Mouse (Mus musculus) midbrain, postnatal 0 days (tissue): ENCODE results near the gene Rhoh. TPM values are rescaled to one million over a fixed set of nuclear protein-coding genes. Genes with fewer than 3 reads are reported as not detected.
A peak's percentile ranks its signal among the peaks of the same experiment; 100 is the strongest.

ENCODE experiments used
- ATAC-seq: fragments of 200-750 bp; cut with Nextera tagmentation; 2 replicates; pipeline ENCODE4 v1.8.0; 2017; ENCODE audit warnings: moderate number of reproducible peaks, mild to moderate bottlenecking, moderate TSS enrichment, moderate library complexity; ENCODE audit not compliant: low FRiP score
- DNase-seq: peaks from one replicate; pipeline ENCODE4 v3.0.0-alpha.2; 2015; ENCODE audit warnings: low spot score
- H3K27ac ChIP-seq: fragments of 300-500 bp; sonication (generic); 2 replicates; pipeline ENCODE4 v1.5.1; 2014; ENCODE audit warnings: low read depth, mild to moderate bottlenecking, low read length, mixed read lengths
- H3K27me3 ChIP-seq: fragments of 300-500 bp; sonication (generic); 2 replicates; pipeline ENCODE4 v1.6.1; 2014; ENCODE audit warnings: low read length, control low read depth, mixed read lengths; ENCODE audit not compliant: insufficient read depth
- H3K36me3 ChIP-seq: fragments of 300-500 bp; sonication (generic); 2 replicates; pipeline ENCODE4 v1.6.1; 2014; ENCODE audit warnings: low read length, control low read depth, mixed read lengths; ENCODE audit not compliant: insufficient read depth
- H3K4me1 ChIP-seq: fragments of 300-500 bp; sonication (generic); 2 replicates; pipeline ENCODE4 v1.6.1; 2014; ENCODE audit warnings: mild to moderate bottlenecking, control low read depth, antibody characterized with exemption, low read length, mixed read lengths; ENCODE audit not compliant: insufficient read depth
- H3K4me2 ChIP-seq: fragments of 300-500 bp; sonication (generic); 2 replicates; pipeline ENCODE4 v1.6.1; 2014; ENCODE audit warnings: low read depth, mild to moderate bottlenecking, low read length, mixed read lengths; ENCODE audit not compliant: poor library complexity, severe bottlenecking
- H3K4me3 ChIP-seq: fragments of 300-500 bp; sonication (generic); 2 replicates; pipeline ENCODE4 v1.5.1; 2014; ENCODE audit warnings: low read depth, mild to moderate bottlenecking, low read length, moderate library complexity
- H3K9ac ChIP-seq: fragments of 300-500 bp; sonication (generic); replicated peaks from 2 replicates; pipeline ENCODE4 v1.6.1; 2014; ENCODE audit warnings: mild to moderate bottlenecking, low read length, moderate library complexity, mixed read lengths; ENCODE audit not compliant: poor library complexity, severe bottlenecking
- H3K9me3 ChIP-seq: fragments of 300-500 bp; sonication (generic); 2 replicates; pipeline ENCODE4 v1.6.1; 2016; ENCODE audit warnings: low read length, control low read depth
- CTCF ChIP-seq: IDR thresholded peaks from 2 replicates; pipeline ENCODE4 v1.5.1; 2016; ENCODE audit warnings: antibody characterized with exemption, mild to moderate bottlenecking
- whole genome bisulfite sequencing: fragments of 180-500 bp; shearing (Covaris S2); extraction: QIAGEN DNeasy Blood & Tissue Kit; methylation state at CpG from one replicate; pipeline ENCODE4 v1.1.7; 2014; 5-methylcytosine and 5-hydroxymethylcytosine counted together
- polyA plus RNA-seq: library from polyadenylated mRNA; unstranded; fragments of >200 nt; fragmentation: Nextera tagmentation; extraction: Ambion mirVana; gene quantifications from 2 replicates; pipeline ENCODE4 v1.2.1, GENCODE M21; 2015
- total RNA-seq: library from RNA; depleted of rRNA; stranded (reverse); fragments of >200 nt; gene quantifications from 2 replicates; pipeline ENCODE4 v1.2.3, GENCODE M21; 2014

The Rhoh gene
- total and polyA plus RNA-seq, 2 experiments from 2014 or later: 0.33 to 0.51 TPM

DNA sequence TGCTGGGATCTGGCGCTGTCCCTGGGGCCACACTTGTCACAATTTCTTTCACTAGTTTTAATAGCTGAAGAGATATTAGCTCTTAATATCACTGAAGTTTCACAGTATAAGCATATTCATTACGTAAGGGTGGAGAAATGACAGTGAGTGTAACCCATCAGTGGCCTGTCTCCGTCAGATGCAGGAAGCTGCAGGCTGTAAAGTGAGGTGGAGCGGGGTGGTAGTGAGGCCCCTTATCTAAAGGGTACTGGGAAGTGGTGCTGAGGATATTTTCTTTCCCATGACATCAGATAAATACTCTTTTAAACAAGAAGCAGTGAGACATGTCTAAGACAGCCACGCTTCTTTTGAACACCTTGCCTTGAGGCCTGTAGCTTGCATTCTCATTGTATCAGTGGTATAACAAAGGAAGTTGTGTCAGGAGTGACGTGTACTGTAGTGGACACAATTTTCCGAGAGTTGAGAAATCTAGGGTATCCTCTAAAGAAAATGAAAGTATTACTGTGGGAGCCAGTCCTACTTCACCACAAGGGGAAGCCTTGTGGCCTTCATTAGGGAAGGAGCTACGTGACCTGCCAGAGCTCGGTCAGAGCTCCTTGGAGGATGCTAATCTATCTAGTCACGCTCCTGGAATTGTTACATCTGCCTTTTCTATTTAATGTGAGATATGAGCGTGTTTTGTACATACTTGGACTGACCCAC, 28.9 kb upstream of the Rhoh start:
- Histone ChIP-seq H3K27me3 (no peaks in the 10 kb centered on the region), H3K4me1 (no peaks in the 10 kb centered on the region), H3K36me3 (0 out of 2 replicates have a peak, but pooled peaks cover 4% of the 10 kb centered on the region), H3K9ac (no peak overlapping the region), H3K9me3 (no peaks in the 10 kb centered on the region), H3K27ac (no peak overlapping the region), H3K4me3 (no peak overlapping the region), H3K4me2 (no peak overlapping the region)
- peak; percentile 28 for TF ChIP-seq CTCF
- 88% methylated on average over 11 of the region's 11 CpGs for WGBS
- DNase-seq (no peak), ATAC-seq (no peak)

DNA sequence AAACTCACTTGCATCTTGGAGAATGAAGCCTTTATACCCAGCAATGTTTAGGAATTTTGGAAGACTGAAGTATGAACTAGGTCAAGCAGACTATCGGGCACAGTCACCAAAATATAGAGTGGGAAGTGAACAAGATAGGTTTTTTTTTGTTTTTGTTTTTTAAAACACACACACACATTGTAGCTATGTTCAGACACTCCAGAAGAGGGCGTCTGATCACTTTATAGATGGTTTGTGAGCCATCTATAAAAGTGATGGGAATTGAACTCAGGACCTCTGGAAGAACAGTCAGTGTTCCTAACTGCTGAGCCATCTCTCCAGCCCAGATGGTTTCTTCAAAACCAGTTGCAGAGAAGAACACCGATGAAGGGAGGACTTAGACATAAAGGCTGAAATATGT, 27.9 kb upstream of the Rhoh start:
- 86% methylated on average over 3 of the region's 3 CpGs for WGBS

GRCm38 (mm10) chr5:65833766-65834498, 27.1 kb upstream of the Rhoh start:
- no peak overlapping the region for H3K4me2 ChIP-seq
- 0 out of 2 replicates have a peak, but pooled peaks cover 2% of the 10 kb centered on the region for H3K36me3 ChIP-seq
- ATAC-seq (no peak), DNase-seq (no peak)
- no peak overlapping the region for H3K4me3 ChIP-seq
- no peaks in the 10 kb centered on the region for H3K4me1 ChIP-seq
- H3K9ac ChIP-seq: no peak overlapping the region
- no peak for TF ChIP-seq CTCF
- WGBS: 95% methylated on average over 8 of the region's 8 CpGs
- no peaks in the 10 kb centered on the region for H3K27me3 ChIP-seq
- no peak overlapping the region for H3K27ac ChIP-seq
- H3K9me3 ChIP-seq: no peaks in the 10 kb centered on the region

More for the DNA sequence above, 27.9 kb upstream of the Rhoh start:
- H3K36me3 ChIP-seq: 0 out of 2 replicates have a peak, but pooled peaks cover 2% of the 10 kb centered on the region
- no peak overlapping the region for H3K27ac ChIP-seq
- H3K4me3 ChIP-seq: no peak overlapping the region
- DNase-seq: no peak
- ATAC-seq: no peak
- H3K9ac ChIP-seq: no peak overlapping the region
- H3K27me3 ChIP-seq: no peaks in the 10 kb centered on the region
- no peak for TF ChIP-seq CTCF
- H3K9me3 ChIP-seq: no peaks in the 10 kb centered on the region
- H3K4me2 ChIP-seq: no peak overlapping the region
- no peaks in the 10 kb centered on the region for H3K4me1 ChIP-seq

GRCm38 (mm10) chr5:65838053-65838452, 23.0 kb upstream of the Rhoh start:
- no peak for TF ChIP-seq CTCF
- 77% methylated on average over 6 of the region's 6 CpGs for WGBS
- H3K9me3 ChIP-seq: no peaks in the 10 kb centered on the region
- H3K9ac ChIP-seq: no peak overlapping the region
- H3K27me3 ChIP-seq: no peaks in the 10 kb centered on the region
- H3K4me2 ChIP-seq: no peak overlapping the region
- H3K4me3 ChIP-seq: no peak overlapping the region
- H3K27ac ChIP-seq: no peak overlapping the region
- DNase-seq (no peak), ATAC-seq (no peak)
- no peaks in the 10 kb centered on the region for H3K36me3 ChIP-seq
- H3K4me1 ChIP-seq: no peaks in the 10 kb centered on the region

DNA sequence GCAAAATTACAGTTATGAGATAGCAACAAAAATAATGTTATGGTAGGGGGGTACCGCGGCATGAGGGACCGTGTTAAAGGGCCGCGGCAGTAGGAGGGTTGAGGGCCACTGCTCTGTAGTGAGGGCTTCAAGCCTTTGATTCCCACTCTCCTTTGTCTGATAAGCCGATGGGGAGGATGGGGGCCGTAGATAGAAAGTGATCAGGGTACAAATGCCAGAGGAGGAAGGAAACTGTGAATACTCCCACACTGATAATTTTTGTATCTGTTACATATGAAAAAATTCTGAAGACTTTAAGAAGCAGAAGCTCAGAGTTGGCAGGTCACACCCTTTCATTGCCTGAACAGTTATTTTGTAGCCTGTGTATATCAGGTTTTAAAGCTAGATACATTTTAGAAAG, 18.1 kb upstream of the Rhoh start:
- TF ChIP-seq CTCF: no peak
- Histone ChIP-seq H3K9me3 (no peaks in the 10 kb centered on the region), H3K9ac (no peak overlapping the region), H3K4me1 (no peaks in the 10 kb centered on the region), H3K4me2 (no peak overlapping the region), H3K36me3 (no peaks in the 10 kb centered on the region), H3K4me3 (no peak overlapping the region), H3K27me3 (no peaks in the 10 kb centered on the region), H3K27ac (no peak overlapping the region)
- WGBS: 94% methylated on average over 7 of the region's 7 CpGs
- DNase-seq (no peak), ATAC-seq (no peak)

- Histone ChIP-seq H3K4me3 (no peak overlapping the region), H3K27me3 (no peaks in the 10 kb centered on the region), H3K9me3 (no peaks in the 10 kb centered on the region), H3K9ac (no peak overlapping the region), H3K27ac (no peak overlapping the region), H3K36me3 (no peaks in the 10 kb centered on the region), H3K4me2 (no peak overlapping the region), H3K4me1 (no peaks in the 10 kb centered on the region)
- TF ChIP-seq CTCF: no peak
- 86% methylated on average over 8 of the region's 8 CpGs for WGBS
- DNase-seq (no peak), ATAC-seq (no peak)
Measured at GRCm38 (mm10) chr5:65846534-65846933, 14.5 kb upstream of the Rhoh start.
